Mouse (Mus musculus) megakaryocyte, embryonic 14.5 days (primary cell): Measurements from ENCODE around the gene Arhgap28. TPM values are rescaled to one million over a fixed set of nuclear protein-coding genes. Genes with fewer than 3 reads are reported as not detected.

Experiments
- H3K27me3 ChIP-seq: replicated peaks from 2 replicates; pipeline ENCODE3; 2012; ENCODE audit warnings: inconsistent platforms
- H3K36me3 ChIP-seq: replicated peaks from 2 replicates; pipeline ENCODE3; 2012; ENCODE audit warnings: low read length, inconsistent platforms, mixed read lengths
- H3K4me1 ChIP-seq: 2 replicates; pipeline ENCODE4 v1.6.1; 2012; ENCODE audit warnings: inconsistent platforms
- H3K4me3 ChIP-seq: replicated peaks from 2 replicates; pipeline ENCODE3; 2012; ENCODE audit warnings: moderate library complexity, mild to moderate bottlenecking, inconsistent platforms
- H3K9me3 ChIP-seq: 2 replicates; pipeline ENCODE4 v1.6.1; 2012; ENCODE audit warnings: inconsistent platforms
- FLI1 ChIP-seq: IDR thresholded peaks from 2 replicates; pipeline ENCODE4 v1.6.1; 2012; ENCODE audit warnings: low read length, inconsistent platforms, mixed read lengths
- GATA1 ChIP-seq: IDR thresholded peaks from 3 replicates; pipeline ENCODE4 v1.6.1; 2012; ENCODE audit warnings: mixed read lengths, low read length, inconsistent platforms, borderline replicate concordance
- polyA plus RNA-seq: library from polyadenylated mRNA; stranded (reverse); fragments of >175 nt; gene quantifications from 2 replicates; pipeline ENCODE4 v1.2.3, GENCODE M21; 2012; ENCODE audit warnings: low replicate concordance; ENCODE audit not compliant: insufficient read depth

Gene Arhgap28
- polyA plus RNA-seq, 1 experiment = 0.13 TPM

DNA sequence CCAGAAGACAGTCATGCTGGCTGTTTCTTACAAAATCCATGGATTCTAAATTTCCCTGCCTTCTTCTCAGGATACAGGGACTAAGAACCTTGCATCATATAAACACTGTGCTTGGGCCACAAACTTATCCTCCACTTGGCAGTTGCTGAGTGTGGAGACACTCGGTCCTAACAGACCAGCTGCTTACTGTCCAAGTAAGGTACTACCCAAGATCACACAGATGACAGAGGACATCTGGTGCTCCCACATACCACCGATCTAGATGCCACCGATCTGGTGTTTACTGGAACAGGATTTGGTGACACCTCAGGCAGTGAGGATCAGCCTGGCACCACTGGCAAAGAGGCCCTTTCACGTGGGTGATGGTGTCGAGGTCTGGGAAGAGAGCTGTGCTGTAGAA lies 7.7 kb upstream of the Arhgap28 start:
- Histone ChIP-seq H3K27me3 (no peaks in the 10 kb centered on the region), H3K9me3 (peaks cover 25% of the 10 kb centered on the region), H3K4me3 (peak overlapping the region; percentile 33), H3K36me3 (no peaks in the 10 kb centered on the region), H3K4me1 (no peaks in the 10 kb centered on the region)
- no peak for TF ChIP-seq FLI1
- TF ChIP-seq GATA1 = no peak

DNA sequence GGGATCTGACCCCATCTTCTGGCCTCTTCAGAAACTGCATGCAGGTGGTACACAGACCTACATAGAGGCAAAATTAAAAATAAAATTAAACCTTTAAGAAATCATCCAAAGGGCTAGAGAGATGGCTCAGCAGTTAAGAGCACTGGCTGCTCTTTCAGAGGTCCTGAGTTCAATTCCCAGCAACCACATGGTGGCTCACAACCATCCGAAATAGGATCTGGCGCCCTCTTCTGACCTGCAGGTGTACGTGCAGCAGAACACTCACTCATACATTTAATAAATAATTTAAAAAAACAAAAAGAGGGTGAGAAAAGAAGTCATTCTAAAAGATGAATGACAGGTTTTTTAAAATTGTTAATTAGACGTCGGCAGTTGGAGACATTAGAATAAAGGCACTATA lies 6.1 kb upstream of the Arhgap28 start:
- Histone ChIP-seq H3K4me1 (no peaks in the 10 kb centered on the region), H3K9me3 (peaks cover 33% of the 10 kb centered on the region), H3K36me3 (no peaks in the 10 kb centered on the region), H3K4me3 (no peak overlapping the region), H3K27me3 (no peaks in the 10 kb centered on the region)
- TF ChIP-seq FLI1 (no peak), GATA1 (no peak)

DNA sequence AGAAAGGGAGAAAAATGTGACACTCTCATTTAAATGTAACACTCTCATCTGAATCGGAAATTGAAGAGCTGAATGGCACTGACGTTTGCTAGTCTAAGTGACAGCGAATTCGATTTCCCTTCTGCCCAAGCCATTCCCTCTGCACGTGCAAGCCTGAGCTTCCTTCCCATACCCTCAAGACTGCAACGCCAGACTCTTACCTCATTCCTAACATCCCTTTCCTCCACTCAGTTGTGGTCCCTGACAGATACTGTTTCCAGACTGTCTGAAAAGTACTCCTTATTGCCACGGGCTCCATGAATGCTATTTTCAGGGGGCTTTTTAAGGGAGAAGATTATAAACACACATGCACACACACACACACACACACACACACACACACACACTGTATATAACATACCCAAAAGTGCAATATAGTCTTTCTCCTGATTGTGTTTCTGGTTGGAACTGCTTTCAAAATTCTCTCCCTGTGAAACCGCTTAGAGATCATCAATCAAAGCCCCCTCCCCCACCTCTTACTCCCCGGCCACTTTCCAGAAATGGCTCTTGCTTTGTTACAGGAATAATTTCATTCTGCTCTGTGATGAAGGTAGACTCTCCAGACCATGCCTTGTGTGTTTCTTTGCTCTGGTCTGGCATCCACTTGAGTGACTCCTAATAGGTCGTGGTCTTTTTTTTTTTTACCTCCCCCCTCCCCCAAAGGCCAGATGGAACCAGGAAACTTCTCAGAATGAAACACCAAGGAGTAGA lies 836 bp upstream of the Arhgap28 start:
- Histone ChIP-seq H3K9me3 (peaks cover 16% of the 10 kb centered on the region), H3K4me1 (peaks cover 11% of the 10 kb centered on the region), H3K4me3 (peak overlapping the region; percentile 95), H3K27me3 (peaks cover 13% of the 10 kb centered on the region), H3K36me3 (no peaks in the 10 kb centered on the region)
- TF ChIP-seq GATA1 = no peak
- TF ChIP-seq FLI1 = no peak

DNA sequence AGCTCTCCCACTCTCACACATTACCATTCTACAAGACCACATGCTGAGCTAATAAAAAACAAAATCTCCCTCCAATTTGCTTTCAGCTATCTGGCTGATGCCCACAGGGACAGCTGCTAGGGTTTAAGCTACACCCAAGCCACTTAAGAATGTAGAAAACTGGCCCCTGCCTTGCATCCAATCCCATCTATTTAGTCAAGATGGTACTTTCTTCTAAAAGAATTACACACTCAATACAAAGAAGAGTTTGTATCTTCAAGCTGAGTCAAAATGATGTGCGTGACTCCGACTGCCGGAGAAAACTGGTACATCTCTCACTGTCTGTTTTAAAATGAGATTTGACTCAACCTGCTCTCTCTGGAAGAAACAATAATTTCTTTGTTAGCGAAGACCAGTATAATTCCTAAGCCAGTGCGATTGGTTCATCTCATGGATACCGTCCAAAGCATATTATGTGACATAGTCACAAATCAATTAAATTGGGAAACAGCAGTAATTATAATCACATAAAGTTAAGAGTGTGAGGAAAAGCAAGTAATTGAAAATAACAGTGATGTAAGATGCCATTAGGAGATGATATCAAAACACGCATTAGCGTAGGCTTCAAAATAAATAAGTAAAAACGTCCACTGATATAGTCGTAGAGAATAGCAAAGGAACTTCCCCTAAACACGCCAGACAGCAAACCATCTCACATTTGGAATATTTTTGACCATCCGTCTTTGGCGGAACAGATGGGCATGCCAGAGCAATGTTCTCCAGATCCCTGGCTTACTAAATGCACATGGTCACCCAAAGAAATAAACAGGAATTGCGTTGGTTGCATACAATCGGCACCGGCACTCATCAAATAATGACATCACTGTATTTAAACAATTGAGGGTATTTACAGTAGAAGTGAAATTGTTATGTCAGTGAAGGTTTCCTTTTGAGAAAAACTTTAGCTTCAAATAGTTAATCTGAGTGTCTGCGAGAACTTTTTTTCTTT lies 1.0 kb downstream of the Arhgap28 start:
- TF ChIP-seq FLI1 (no peak), GATA1 (no peak)
- peaks cover 8% of the 10 kb centered on the region for H3K9me3 ChIP-seq
- H3K4me1 ChIP-seq = peaks cover 11% of the 10 kb centered on the region
- peaks cover 13% of the 10 kb centered on the region for H3K27me3 ChIP-seq
- no peaks in the 10 kb centered on the region for H3K36me3 ChIP-seq
- H3K4me3 ChIP-seq = peak overlapping the region; percentile 95

DNA sequence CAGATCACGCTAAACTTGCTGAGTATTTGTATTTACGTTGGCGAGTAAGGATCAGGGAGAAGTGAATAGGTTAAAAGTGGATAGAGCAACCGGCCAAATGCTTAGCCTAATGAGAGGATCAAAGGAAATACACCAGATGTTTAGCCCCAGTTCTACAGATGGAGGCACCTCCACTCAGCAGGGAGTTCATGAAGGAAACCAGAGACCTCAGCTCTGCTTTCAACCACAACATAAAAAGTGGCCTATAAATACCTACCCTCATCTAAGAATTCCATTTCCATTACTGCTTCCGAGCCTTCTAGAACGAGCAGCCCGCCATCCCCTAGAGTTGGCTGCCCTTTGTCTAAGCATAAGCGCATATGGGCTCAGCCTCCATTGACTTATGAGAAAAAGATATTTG lies 4.1 kb downstream of the Arhgap28 start:
- peaks cover 20% of the 10 kb centered on the region for H3K4me1 ChIP-seq
- H3K9me3 ChIP-seq = no peaks in the 10 kb centered on the region
- H3K4me3 ChIP-seq = no peak overlapping the region
- H3K27me3 ChIP-seq = peaks cover 13% of the 10 kb centered on the region
- H3K36me3 ChIP-seq = no peaks in the 10 kb centered on the region
- TF ChIP-seq GATA1 (no peak), FLI1 (no peak)

DNA sequence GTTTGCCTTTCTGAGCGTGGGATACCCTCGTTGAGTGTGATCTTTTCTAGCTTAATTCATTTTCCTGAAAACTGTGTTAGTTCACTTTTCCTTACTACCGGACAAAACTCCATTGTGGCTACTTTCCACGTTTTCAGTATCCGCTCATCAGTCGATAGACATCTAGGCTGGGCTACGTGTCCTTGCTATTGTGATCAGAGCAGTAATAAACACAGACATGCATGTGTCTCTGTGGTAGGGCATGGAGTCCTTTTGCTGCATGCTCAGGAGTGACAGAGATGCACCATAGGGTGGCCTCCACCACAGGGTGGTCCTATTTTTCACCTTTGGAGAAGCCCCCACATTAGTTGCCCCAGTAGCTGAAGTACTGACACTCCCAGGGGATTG lies 7.2 kb downstream of the Arhgap28 start:
- no peaks in the 10 kb centered on the region for H3K27me3 ChIP-seq
- H3K4me3 ChIP-seq = peak overlapping the region; percentile 7
- H3K9me3 ChIP-seq = no peaks in the 10 kb centered on the region
- H3K4me1 ChIP-seq = peaks cover 9% of the 10 kb centered on the region
- no peak for TF ChIP-seq FLI1
- no peak for TF ChIP-seq GATA1
- no peaks in the 10 kb centered on the region for H3K36me3 ChIP-seq

DNA sequence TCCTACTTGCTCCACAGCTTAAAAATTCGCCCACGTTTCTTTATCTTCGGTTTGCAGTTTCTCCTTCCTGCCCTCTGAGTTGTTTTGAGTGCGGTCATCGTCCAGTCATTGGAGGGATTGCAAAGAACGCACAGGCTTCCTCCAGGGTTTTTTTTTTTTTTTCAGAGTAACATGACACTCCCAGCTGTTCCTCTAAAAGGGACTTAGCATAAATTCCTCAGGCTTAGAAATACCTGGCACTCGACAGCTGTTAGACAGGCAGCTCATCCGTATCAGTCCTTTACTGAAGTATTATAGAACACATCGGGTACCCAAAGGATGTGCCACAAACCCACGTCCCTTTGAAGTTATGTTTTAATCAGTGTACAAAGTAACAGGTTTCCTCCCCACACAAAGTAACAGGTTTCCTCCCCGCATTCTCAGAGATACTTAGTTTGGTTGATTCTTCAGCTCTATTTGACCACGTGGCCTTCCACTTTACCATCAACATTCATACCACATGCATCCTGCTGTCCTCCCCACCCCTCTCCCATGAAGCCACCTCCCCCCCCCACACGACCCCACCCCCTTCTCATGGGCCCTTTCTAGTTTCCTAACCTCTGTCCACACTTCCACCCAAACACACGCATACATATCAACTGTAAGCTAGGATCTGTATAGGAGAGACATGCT lies 7.7 kb downstream of the Arhgap28 start:
- H3K27me3 ChIP-seq = no peaks in the 10 kb centered on the region
- H3K36me3 ChIP-seq = no peaks in the 10 kb centered on the region
- TF ChIP-seq FLI1 (no peak), GATA1 (no peak)
- H3K4me3 ChIP-seq = no peak overlapping the region
- peaks cover 9% of the 10 kb centered on the region for H3K4me1 ChIP-seq
- H3K9me3 ChIP-seq = no peaks in the 10 kb centered on the region

DNA sequence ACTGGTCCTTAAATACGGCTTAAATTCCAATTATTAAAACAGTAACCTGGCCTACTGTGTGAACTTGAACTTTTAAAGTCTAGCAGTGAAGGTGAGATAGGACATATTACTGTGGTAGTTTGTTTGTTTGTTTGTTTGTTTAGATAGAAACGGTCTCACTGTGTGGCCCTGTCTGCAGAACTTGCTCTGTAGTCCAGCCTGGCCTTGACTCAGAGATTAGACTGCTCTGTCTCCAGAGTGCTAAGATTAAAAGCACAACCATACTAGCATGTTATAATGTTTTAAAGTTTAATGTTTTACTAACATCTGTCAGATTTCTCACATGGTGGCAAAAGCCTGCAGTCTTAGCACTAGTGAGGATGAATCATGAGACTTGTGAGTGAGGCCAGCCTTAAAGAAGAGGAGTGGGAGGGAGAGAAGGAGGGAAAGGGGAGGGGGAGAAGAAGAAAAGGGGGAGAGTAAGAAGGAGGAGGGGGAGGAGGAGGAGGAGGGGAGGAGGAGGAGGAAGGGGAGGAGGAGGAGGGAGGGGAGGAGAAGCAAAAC lies 8.6 kb downstream of the Arhgap28 start:
- H3K36me3 ChIP-seq = no peaks in the 10 kb centered on the region
- peaks cover 9% of the 10 kb centered on the region for H3K4me1 ChIP-seq
- no peaks in the 10 kb centered on the region for H3K9me3 ChIP-seq
- H3K27me3 ChIP-seq = no peaks in the 10 kb centered on the region
- H3K4me3 ChIP-seq = no peak overlapping the region
- TF ChIP-seq FLI1 = no peak
- TF ChIP-seq GATA1 = no peak

DNA sequence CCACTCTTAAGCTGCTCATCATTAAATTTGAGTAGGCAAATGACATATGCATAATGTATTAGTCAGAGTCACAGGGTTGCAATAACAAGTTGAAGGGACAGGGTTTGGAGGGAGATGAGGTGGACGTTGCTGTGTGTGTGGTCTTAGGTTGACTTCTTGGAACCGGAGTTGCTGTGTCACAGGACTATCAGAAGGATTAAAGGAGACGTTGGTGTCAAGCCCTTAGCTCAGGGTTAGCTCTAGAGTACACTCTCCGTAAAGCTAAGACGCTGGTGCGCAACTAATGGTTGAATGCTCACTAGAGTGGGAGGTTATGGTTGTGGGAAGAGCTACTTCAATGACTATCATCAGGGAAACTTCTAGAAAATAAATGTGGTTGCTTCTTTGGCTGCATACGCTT lies 9.1 kb downstream of the Arhgap28 start:
- Histone ChIP-seq H3K36me3 (no peaks in the 10 kb centered on the region), H3K9me3 (no peaks in the 10 kb centered on the region), H3K27me3 (no peaks in the 10 kb centered on the region), H3K4me3 (no peak overlapping the region), H3K4me1 (peaks cover 9% of the 10 kb centered on the region)
- TF ChIP-seq GATA1 (no peak), FLI1 (no peak)
